Mouse (Mus musculus): Measurements from ENCODE around the gene Ficd. TPM values are rescaled to one million over a fixed set of nuclear protein-coding genes. Genes with fewer than 3 reads are reported as not detected.
A peak's percentile ranks its signal among the peaks of the same experiment; 100 is the strongest.

Gene Ficd
- polyA plus RNA-seq (2012; rRNA removed): 8.2 and 8.5 TPM in 2 replicates

DNA sequence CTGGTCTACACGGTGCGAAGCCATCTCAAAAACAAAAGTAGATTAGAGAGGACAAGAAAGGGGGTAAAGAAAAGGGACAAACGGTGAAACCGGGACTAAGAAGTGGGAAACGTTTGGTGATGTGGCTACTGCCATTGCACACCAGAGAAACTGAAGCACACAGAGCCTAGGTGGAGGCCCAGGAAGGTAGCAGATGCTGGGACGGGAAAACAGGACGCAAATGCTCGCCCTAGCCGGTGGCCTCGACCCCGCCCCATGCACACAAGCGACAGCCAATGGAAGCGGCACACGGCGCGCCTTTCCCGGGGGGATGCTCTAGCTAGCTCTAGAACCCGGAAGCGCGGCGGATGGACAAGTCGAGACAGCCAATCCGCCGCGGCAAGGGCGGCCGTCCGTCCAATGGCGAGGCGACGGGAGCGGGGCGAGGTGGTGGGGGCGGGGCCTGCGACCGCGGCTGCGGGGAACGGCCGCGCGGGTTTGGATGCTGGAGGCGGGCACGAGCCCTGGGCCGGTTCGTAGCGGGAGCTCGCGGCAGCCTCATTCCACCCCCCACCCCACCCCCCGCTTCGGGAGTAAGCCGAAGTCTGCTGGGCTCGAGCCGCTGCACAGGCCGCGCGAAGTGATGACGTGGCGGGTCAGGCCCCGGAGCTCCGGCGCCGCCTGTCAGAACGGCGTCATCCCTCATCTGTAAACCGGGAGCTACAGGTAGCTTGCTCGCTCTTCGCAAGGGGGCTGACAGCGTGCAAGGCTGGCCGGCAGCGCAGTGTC lies at the start of gene Ficd:
Ficd (plus strand) TSS at position 459 of the 768 bp plus-strand sequence.
- H3K4me1 ChIP-seq (ENCODE audit: control insufficient read depth, insufficient read depth, low read length): no peaks in the 10 kb centered on the region; the same call in none of the 2 replicates

DNA sequence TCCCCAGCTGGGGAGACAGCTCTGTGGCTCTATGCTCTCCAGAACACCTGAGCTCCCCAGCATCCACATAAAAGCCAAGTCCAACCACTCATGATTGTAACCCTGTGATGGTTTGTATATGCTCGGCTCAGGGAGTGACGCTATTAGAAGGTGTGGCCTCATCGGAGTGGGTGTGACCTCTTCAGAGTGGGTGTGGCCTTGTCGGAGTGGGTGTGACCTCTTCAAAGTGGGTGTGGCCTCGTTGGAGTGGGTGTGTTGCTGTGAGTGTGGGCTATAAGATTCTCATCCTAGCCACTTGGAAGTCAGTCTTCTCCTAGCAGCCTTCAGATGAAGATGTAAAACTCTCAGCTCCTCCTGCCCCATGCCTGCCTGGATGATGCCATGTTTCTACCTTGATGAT lies 48.1 kb upstream of the Ficd start:
- TF ChIP-seq CTCF (IDR thresholded peaks at IDR 0.05; ENCODE audit: extremely low read depth, insufficient read depth, low read length) (no peak), POLR2A (IDR thresholded peaks at IDR 0.05; ENCODE audit: extremely low read depth, insufficient read depth, low read length) (no peak)
- H3K27ac ChIP-seq (ENCODE audit: insufficient read depth, low read length): no peak overlapping the region
- no peaks in the 10 kb centered on the region for H3K4me1 ChIP-seq (ENCODE audit: control insufficient read depth, insufficient read depth, low read length)
- no peak overlapping the region for H3K4me3 ChIP-seq (ENCODE audit: insufficient read depth, low read length)

More for the DNA sequence above, at the start of gene Ficd:
- TF ChIP-seq POLR2A (IDR thresholded peaks at IDR 0.05; ENCODE audit: extremely low read depth, insufficient read depth, low read length): peak; percentile 72
- no peak for TF ChIP-seq CTCF (IDR thresholded peaks at IDR 0.05; ENCODE audit: extremely low read depth, insufficient read depth, low read length)
- peak within 1 kb of the TSS; percentile 97 for H3K4me3 ChIP-seq (ENCODE audit: insufficient read depth, low read length)
- H3K27ac ChIP-seq (ENCODE audit: insufficient read depth, low read length): peak within 1 kb of the TSS; percentile 75

DNA sequence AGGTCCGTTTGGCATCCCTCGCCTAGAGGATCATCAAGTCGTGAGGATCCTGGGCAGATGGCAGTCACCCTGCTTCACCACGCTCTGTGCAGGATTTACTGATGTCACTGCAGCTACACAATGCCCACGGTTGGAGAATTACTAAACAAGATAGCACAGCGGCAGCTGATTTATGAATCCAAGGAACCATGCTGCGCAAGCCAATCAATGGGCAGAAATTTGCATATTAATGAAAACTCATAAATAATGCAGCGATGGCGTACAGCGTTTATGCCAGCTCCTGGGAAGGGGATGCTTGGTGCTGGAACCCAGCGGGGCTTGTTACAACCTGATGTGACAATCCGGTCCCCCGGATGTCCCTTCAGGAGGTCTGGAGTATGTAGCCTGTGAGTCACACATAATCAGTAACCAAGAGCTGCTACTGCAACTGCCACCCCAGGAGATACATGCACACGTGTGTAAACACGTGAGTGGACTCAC lies 45.5 kb upstream of the Ficd start:
- TF ChIP-seq CTCF (IDR thresholded peaks at IDR 0.05; ENCODE audit: extremely low read depth, insufficient read depth, low read length) (no peak), POLR2A (IDR thresholded peaks at IDR 0.05; ENCODE audit: extremely low read depth, insufficient read depth, low read length) (no peak)
- no peak overlapping the region for H3K4me3 ChIP-seq (ENCODE audit: insufficient read depth, low read length)
- no peaks in the 10 kb centered on the region; the same call in 1 of the 2 replicates for H3K4me1 ChIP-seq (ENCODE audit: control insufficient read depth, insufficient read depth, low read length)
- H3K27ac ChIP-seq (ENCODE audit: insufficient read depth, low read length): no peak overlapping the region

DNA sequence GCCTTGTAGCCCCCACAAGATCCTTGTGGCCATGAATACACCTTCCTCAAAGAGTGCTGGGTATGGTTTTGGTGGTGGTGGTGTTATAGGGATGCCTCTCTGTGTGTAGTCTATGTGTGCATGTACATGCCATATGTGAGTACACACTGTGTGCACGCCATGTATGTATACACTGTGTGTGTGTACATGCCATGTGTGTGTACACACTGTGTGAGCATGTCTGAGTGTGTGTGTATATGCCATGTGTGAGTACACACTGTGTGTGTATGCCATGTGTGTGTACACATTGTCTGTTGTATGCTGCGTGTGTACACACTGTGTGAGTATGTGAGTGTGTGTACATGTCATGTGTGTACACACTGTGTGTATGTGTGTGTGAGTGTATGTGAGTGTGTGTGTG lies 44.7 kb upstream of the Ficd start:
- H3K4me1 ChIP-seq (ENCODE audit: control insufficient read depth, insufficient read depth, low read length): no peaks in the 10 kb centered on the region; the same call in 1 of the 2 replicates
- no peak overlapping the region for H3K4me3 ChIP-seq (ENCODE audit: insufficient read depth, low read length)
- H3K27ac ChIP-seq (ENCODE audit: insufficient read depth, low read length): no peak overlapping the region
- TF ChIP-seq POLR2A (IDR thresholded peaks at IDR 0.05; ENCODE audit: extremely low read depth, insufficient read depth, low read length) (no peak), CTCF (IDR thresholded peaks at IDR 0.05; ENCODE audit: extremely low read depth, insufficient read depth, low read length) (no peak)

DNA sequence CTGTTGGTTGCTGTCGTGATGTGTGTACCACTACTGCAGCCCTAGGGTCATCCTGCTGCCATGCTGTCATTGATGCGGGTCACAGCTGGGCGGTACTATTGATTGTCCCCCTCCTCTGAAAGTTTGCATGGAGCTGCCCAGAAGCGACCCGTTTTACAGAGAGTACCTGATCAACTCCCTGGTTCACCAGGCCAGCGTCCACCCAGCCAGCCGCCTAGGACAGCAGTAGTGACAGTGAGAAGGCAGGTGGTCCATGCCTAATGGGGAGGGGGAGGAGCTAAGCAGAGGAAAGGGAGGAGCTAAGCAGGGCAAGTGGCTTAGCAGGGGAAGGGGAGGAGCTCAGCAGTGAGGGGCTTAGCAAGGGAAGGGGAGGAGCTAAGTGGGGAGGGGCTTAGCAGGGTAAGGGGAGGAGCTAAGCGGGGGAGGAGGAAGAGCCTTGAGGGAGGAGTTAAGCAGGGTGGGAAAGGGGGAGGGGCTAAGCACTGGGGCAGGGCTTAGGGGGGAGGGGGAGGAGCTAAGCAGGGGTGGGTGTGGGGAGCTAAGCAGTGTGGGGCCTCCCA lies 42.3 kb upstream of the Ficd start:
- H3K4me3 ChIP-seq (ENCODE audit: insufficient read depth, low read length): no peak overlapping the region
- H3K27ac ChIP-seq (ENCODE audit: insufficient read depth, low read length): no peak overlapping the region
- no peaks in the 10 kb centered on the region; the same call in 1 of the 2 replicates for H3K4me1 ChIP-seq (ENCODE audit: control insufficient read depth, insufficient read depth, low read length)
- TF ChIP-seq CTCF (IDR thresholded peaks at IDR 0.05; ENCODE audit: extremely low read depth, insufficient read depth, low read length) (no peak), POLR2A (IDR thresholded peaks at IDR 0.05; ENCODE audit: extremely low read depth, insufficient read depth, low read length) (no peak)

DNA sequence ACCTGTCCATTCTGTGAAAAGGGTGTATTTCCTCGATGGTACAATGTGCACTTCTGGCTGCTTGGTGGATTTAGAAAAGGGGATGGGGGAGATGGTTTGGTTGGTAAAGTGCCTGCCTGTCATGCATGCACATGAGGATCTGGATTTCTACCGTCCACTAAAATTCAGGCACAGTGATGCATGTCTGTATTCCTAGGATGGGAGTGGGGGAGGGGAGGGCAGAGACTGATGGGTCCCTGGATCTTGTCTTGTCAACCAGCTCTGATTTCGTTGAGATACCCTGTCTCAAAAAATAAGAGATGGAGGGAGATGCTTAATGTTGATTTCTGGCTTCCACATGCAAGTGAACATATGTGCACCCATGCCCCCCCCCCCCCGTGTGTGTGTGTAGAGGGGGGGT lies 41.6 kb upstream of the Ficd start:
- Histone ChIP-seq H3K4me3 (ENCODE audit: insufficient read depth, low read length) (no peak overlapping the region), H3K27ac (ENCODE audit: insufficient read depth, low read length) (no peak overlapping the region), H3K4me1 (ENCODE audit: control insufficient read depth, insufficient read depth, low read length) (no peaks in the 10 kb centered on the region; the same call in 1 of the 2 replicates)
- no peak for TF ChIP-seq CTCF (IDR thresholded peaks at IDR 0.05; ENCODE audit: extremely low read depth, insufficient read depth, low read length)
- no peak for TF ChIP-seq POLR2A (IDR thresholded peaks at IDR 0.05; ENCODE audit: extremely low read depth, insufficient read depth, low read length)

DNA sequence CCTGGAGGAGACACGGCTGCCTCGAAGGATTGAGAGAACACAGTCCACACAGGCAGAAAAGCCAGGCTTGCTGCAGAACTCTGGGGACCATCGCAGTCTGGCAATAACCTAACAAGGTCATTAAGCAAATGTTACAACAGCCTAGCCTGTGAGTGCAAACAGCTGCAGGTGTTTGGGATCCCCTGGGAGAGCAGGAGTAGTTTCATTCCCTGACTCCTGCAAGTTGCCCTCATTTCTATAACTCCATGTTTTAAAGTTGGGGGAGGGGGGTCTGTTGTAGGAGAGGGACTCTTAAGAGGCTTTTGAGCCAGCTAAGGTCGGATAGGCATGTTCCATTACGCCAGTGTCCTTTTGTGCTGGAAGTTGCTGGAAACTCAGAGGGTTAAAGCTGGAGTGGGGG lies 41.2 kb upstream of the Ficd start:
- Histone ChIP-seq H3K4me3 (ENCODE audit: insufficient read depth, low read length) (no peak overlapping the region), H3K4me1 (ENCODE audit: control insufficient read depth, insufficient read depth, low read length) (no peaks in the 10 kb centered on the region; the same call in 1 of the 2 replicates), H3K27ac (ENCODE audit: insufficient read depth, low read length) (no peak overlapping the region)
- no peak for TF ChIP-seq CTCF (IDR thresholded peaks at IDR 0.05; ENCODE audit: extremely low read depth, insufficient read depth, low read length)
- TF ChIP-seq POLR2A (IDR thresholded peaks at IDR 0.05; ENCODE audit: extremely low read depth, insufficient read depth, low read length): no peak

DNA sequence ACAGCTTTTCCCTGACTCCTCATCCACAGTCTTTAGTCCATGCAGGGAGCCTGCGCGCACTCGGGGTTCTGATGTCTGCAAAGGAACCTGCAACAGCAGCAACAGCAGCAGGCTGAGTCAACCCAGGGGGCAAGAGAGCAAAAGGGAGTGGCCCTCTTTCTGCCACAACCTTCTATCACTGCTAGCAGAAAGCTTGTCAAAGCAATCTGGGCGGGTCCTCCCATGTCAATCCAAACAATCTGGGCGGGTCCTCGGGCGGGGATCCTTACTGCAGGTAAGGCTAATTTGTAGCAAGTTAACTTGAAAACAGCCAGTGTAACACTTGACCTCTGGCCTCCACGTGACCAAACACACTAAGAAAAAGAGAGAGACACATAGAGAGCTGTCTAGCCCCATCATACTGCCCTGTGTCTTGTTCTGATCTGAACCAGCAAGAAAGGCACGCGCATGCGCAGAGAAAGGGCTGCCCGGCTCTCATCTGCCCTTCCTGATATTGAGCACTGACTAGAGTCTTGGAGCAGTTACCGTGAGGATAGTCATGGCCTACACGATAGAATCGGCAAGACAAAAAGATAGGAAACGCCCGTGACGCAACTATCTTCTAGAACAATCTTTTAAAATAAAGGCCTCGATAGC lies 35.1 kb upstream of the Ficd start:
- Histone ChIP-seq H3K4me1 (ENCODE audit: control insufficient read depth, insufficient read depth, low read length) (0 out of 2 replicates have a peak, but pooled peaks cover 2% of the 10 kb centered on the region), H3K4me3 (ENCODE audit: insufficient read depth, low read length) (no peak overlapping the region), H3K27ac (ENCODE audit: insufficient read depth, low read length) (no peak overlapping the region)
- TF ChIP-seq POLR2A (IDR thresholded peaks at IDR 0.05; ENCODE audit: extremely low read depth, insufficient read depth, low read length) (no peak), CTCF (IDR thresholded peaks at IDR 0.05; ENCODE audit: extremely low read depth, insufficient read depth, low read length) (no peak)

DNA sequence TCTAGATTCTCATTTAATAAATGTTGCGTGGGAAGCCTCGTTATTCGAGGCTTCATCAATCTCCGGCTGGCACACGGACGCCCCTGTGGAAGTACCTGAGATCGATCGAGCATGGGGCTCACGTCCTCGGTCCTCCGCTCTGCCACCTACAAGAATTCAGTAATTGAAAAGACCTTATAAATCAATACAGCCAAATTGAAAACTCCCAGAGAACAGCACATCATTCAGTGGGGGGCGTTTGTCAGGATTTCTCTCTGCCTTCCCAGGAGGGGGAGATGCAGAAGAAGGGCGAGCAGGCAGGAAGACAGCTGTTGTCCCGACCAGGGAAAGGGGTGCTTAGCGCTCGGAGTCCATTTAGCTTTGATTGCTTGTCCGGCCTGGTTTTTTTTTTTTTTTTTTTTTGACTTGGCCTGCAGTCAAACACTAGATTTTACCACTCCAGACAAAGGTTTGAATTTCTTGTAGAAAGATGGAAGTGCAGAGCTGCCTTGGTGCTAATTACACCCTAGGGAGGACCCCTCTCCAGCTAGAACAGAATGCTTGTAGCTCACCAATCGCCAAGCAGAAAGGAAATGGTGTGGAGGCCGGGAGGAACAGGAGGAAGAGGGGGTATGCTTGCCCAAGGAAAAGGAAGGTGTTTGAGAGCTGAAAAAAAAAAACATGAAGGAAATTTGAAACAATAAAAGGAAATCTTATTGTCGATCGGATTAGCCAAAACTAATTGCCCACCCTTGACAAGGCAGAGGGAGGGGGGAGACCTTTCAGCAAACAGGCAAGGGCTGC lies 31.6 kb upstream of the Ficd start:
- TF ChIP-seq POLR2A (IDR thresholded peaks at IDR 0.05; ENCODE audit: extremely low read depth, insufficient read depth, low read length) (no peak), CTCF (IDR thresholded peaks at IDR 0.05; ENCODE audit: extremely low read depth, insufficient read depth, low read length) (no peak)
- Histone ChIP-seq H3K27ac (ENCODE audit: insufficient read depth, low read length) (no peak overlapping the region), H3K4me3 (ENCODE audit: insufficient read depth, low read length) (no peak overlapping the region), H3K4me1 (ENCODE audit: control insufficient read depth, insufficient read depth, low read length) (0 out of 2 replicates have a peak, but pooled peaks cover 2% of the 10 kb centered on the region)
